Mouse (Mus musculus) CH12.LX (cell line): ENCODE results near the gene Btbd3. TPM values are rescaled to one million over a fixed set of nuclear protein-coding genes. Genes with fewer than 3 reads are reported as not detected.

Experiments used
- DNase-seq: peaks from one replicate; pipeline ENCODE4 v3.0.0-alpha.2; 2013; ENCODE audit errors: extremely low read depth
- H3K27ac ChIP-seq: 2 replicates; pipeline ENCODE4 v1.5.1; 2012; ENCODE audit warnings: low read depth, mild to moderate bottlenecking, control low read depth, moderate library complexity; ENCODE audit not compliant: insufficient read depth
- H3K27me3 ChIP-seq: replicated peaks from 2 replicates; pipeline ENCODE3; 2012; ENCODE audit warnings: inconsistent platforms
- H3K36me3 ChIP-seq, 2 experiments: replicated peaks in 1 of 2; 2 replicates each; pipeline versions ENCODE3 to v1.6.1; 2012; ENCODE audit warnings: inconsistent platforms in 1 of 2, low read length in 1 of 2, mild to moderate bottlenecking in 1 of 2, mixed read lengths in 1 of 2, moderate library complexity in 1 of 2; ENCODE audit not compliant: control insufficient read depth in 1 of 2, insufficient read depth in 1 of 2
- H3K4me1 ChIP-seq, 2 experiments: 2 replicates each; pipeline ENCODE4 v1.6.1; 2012; ENCODE audit warnings: inconsistent platforms in 1 of 2, moderate library complexity in 1 of 2; ENCODE audit not compliant: insufficient read depth in 2 of 2, control insufficient read depth in 1 of 2
- H3K4me2 ChIP-seq: 2 replicates; pipeline ENCODE4 v1.6.1; 2012; ENCODE audit warnings: low read depth, mild to moderate bottlenecking, control low read depth; ENCODE audit not compliant: poor library complexity, insufficient read depth, severe bottlenecking
- H3K4me3 ChIP-seq, 3 experiments: fragments of 150-350 bp in 1 of 3; sonication (generic) in 1 of 3; replicated peaks in 1 of 3; 2 replicates each; pipeline versions ENCODE3 to v1.5.1; 2011 to 2012; ENCODE audit warnings: low read depth in 2 of 3, low read length in 2 of 3, mild to moderate bottlenecking in 2 of 3, moderate library complexity in 2 of 3, control low read depth in 1 of 3, improper control_type of control experiment in 1 of 3, inconsistent platforms in 1 of 3, mixed read lengths in 1 of 3; ENCODE audit not compliant: poor library complexity in 1 of 3
- H3K79me2 ChIP-seq: replicated peaks from 2 replicates; pipeline ENCODE4 v1.6.1; 2012; ENCODE audit warnings: mild to moderate bottlenecking, moderate library complexity; ENCODE audit not compliant: control insufficient read depth, poor library complexity, insufficient read depth, severe bottlenecking; ENCODE audit errors: extremely low read depth
- H3K9ac ChIP-seq: 2 replicates; pipeline ENCODE4 v1.6.1; 2012; ENCODE audit warnings: low read depth, mild to moderate bottlenecking, control low read depth, moderate library complexity; ENCODE audit not compliant: insufficient read depth
- H3K9me3 ChIP-seq: replicated peaks from 2 replicates; pipeline ENCODE3; 2012; ENCODE audit warnings: low read length, inconsistent platforms, mixed read lengths
- CHD1 ChIP-seq: IDR thresholded peaks from 2 replicates; pipeline ENCODE4 v1.6.1; 2012; ENCODE audit warnings: low read depth, low read length, improper control_type of control experiment, inconsistent platforms
- CHD2 ChIP-seq: IDR thresholded peaks from 2 replicates; pipeline ENCODE4 v1.6.1; 2011; ENCODE audit warnings: low read length, improper control_type of control experiment
- CTCF ChIP-seq, 2 experiments: IDR thresholded peaks in 1 of 2; conservative IDR thresholded peaks in 1 of 2; 2 replicates each; pipeline ENCODE4 v1.5.1; 2011 to 2012; ENCODE audit warnings: low read depth in 2 of 2, low read length in 2 of 2, improper control_type of control experiment in 1 of 2, inconsistent platforms in 1 of 2, mild to moderate bottlenecking in 1 of 2, moderate library complexity in 1 of 2
- ELF1 ChIP-seq: IDR thresholded peaks from 2 replicates; pipeline ENCODE4 v1.6.1; 2014; ENCODE audit warnings: low read depth, mild to moderate bottlenecking, inconsistent platforms, low read length, improper control_type of control experiment
- EP300 ChIP-seq: IDR thresholded peaks from 2 replicates; pipeline ENCODE4 v1.6.1; 2011; ENCODE audit warnings: low read length, improper control_type of control experiment
- ETS1 ChIP-seq: conservative IDR thresholded peaks from 2 replicates; pipeline ENCODE4 v1.6.1; 2012; ENCODE audit warnings: low read depth, mild to moderate bottlenecking, inconsistent platforms, low read length, improper control_type of control experiment, moderate library complexity
- HCFC1 ChIP-seq: IDR thresholded peaks from 2 replicates; pipeline ENCODE4 v1.6.1; 2012; ENCODE audit warnings: low read depth, mild to moderate bottlenecking, inconsistent platforms, low read length, improper control_type of control experiment
- MAFK ChIP-seq: IDR thresholded peaks from 2 replicates; pipeline ENCODE4 v1.6.1; 2011; ENCODE audit warnings: low read length, improper control_type of control experiment; ENCODE audit not compliant: insufficient replicate concordance
- MAZ ChIP-seq: IDR thresholded peaks from 2 replicates; pipeline ENCODE4 v1.6.1; 2012; ENCODE audit warnings: low read depth, mild to moderate bottlenecking, inconsistent platforms, low read length, improper control_type of control experiment, moderate library complexity
- MXI1 ChIP-seq: IDR thresholded peaks from 2 replicates; pipeline ENCODE4 v1.6.1; 2011; ENCODE audit warnings: mild to moderate bottlenecking, low read depth, low read length, improper control_type of control experiment
- NELFE ChIP-seq: IDR thresholded peaks from 2 replicates; pipeline ENCODE4 v1.6.1; 2011; ENCODE audit warnings: low read depth, low read length, improper control_type of control experiment
- NRF1 ChIP-seq: IDR thresholded peaks from 2 replicates; pipeline ENCODE4 v1.6.1; 2014; ENCODE audit warnings: low read depth, mild to moderate bottlenecking, inconsistent platforms, low read length, improper control_type of control experiment, moderate library complexity
- PAX5 ChIP-seq: IDR thresholded peaks from 2 replicates; pipeline ENCODE4 v1.6.1; 2012; ENCODE audit warnings: low read length, inconsistent platforms, mixed read lengths
- POLR2AphosphoS2 ChIP-seq: IDR thresholded peaks from 2 replicates; pipeline ENCODE4 v1.6.1; 2011; ENCODE audit warnings: low read depth, low read length, improper control_type of control experiment
- RAD21 ChIP-seq: IDR thresholded peaks from 2 replicates; pipeline ENCODE4 v1.6.1; 2011; ENCODE audit warnings: low read depth, mild to moderate bottlenecking, low read length, improper control_type of control experiment, moderate library complexity
- RCOR1 ChIP-seq: conservative IDR thresholded peaks from 2 replicates; pipeline ENCODE4 v1.6.1; 2012; ENCODE audit warnings: low read depth, mild to moderate bottlenecking, inconsistent platforms, low read length, improper control_type of control experiment
- SIN3A ChIP-seq: IDR thresholded peaks from 2 replicates; pipeline ENCODE4 v1.6.1; 2012; ENCODE audit warnings: low read length, improper control_type of control experiment, inconsistent platforms
- SMC3 ChIP-seq: IDR thresholded peaks from 2 replicates; pipeline ENCODE4 v1.6.1; 2011; ENCODE audit warnings: low read depth, low read length, improper control_type of control experiment
- TBP ChIP-seq: conservative IDR thresholded peaks from 2 replicates; pipeline ENCODE4 v1.6.1; 2011; ENCODE audit warnings: low read depth, low read length, improper control_type of control experiment
- UBTF ChIP-seq: IDR thresholded peaks from 2 replicates; pipeline ENCODE4 v1.6.1; 2012; ENCODE audit warnings: low read depth, mild to moderate bottlenecking, inconsistent platforms, low read length, improper control_type of control experiment, moderate library complexity
- USF2 ChIP-seq: conservative IDR thresholded peaks from 2 replicates; pipeline ENCODE4 v1.6.1; 2011; ENCODE audit warnings: low read depth, low read length, improper control_type of control experiment
- ZC3H11A ChIP-seq: IDR thresholded peaks from 2 replicates; pipeline ENCODE4 v1.6.1; 2012; ENCODE audit warnings: low read depth, mild to moderate bottlenecking, inconsistent platforms, low read length, improper control_type of control experiment
- ZKSCAN1 ChIP-seq: IDR thresholded peaks from 2 replicates; pipeline ENCODE4 v1.6.1; 2012; ENCODE audit warnings: low read depth, inconsistent platforms, low read length, improper control_type of control experiment, borderline replicate concordance
- dilution Hi-C: fragments of 300-500 bp; cut with MboI; formaldehyde crosslinking; loops from 2 replicates; pipeline ENCODE4 v1.14.3; 2020; ENCODE audit warnings: low sequenced_read_pairs; ENCODE audit not compliant: extremely low pct_unique_long_range_greater_than_20kb, extremely low pct_ligation_motif_present
- in situ Hi-C: fragments of 300-500 bp; cut with MboI; formaldehyde crosslinking; loops from 3 replicates; pipeline ENCODE4 v1.14.3; 2019; ENCODE audit warnings: low sequenced_read_pairs, low pct_ligation_motif_present, low pct_unique_long_range_greater_than_20kb, mixed read lengths
- polyA plus RNA-seq: library from polyadenylated mRNA; unstranded; fragments of >175 nt; gene quantifications from 2 replicates; pipeline ENCODE4 v1.2.1, GENCODE M21; 2012; ENCODE audit warnings: low read depth; ENCODE audit not compliant: insufficient read length
- total RNA-seq, 2 experiments: library from RNA; depleted of rRNA; stranded (reverse); fragments of 300-350 nt in 1 of 2; fragments of >200 nt in 1 of 2; gene quantifications; 2 replicates each; pipeline ENCODE4 v1.2.3; 2012 to 2014

Btbd3 gene
- total and polyA plus RNA-seq, 3 experiments = not detected

DNA sequence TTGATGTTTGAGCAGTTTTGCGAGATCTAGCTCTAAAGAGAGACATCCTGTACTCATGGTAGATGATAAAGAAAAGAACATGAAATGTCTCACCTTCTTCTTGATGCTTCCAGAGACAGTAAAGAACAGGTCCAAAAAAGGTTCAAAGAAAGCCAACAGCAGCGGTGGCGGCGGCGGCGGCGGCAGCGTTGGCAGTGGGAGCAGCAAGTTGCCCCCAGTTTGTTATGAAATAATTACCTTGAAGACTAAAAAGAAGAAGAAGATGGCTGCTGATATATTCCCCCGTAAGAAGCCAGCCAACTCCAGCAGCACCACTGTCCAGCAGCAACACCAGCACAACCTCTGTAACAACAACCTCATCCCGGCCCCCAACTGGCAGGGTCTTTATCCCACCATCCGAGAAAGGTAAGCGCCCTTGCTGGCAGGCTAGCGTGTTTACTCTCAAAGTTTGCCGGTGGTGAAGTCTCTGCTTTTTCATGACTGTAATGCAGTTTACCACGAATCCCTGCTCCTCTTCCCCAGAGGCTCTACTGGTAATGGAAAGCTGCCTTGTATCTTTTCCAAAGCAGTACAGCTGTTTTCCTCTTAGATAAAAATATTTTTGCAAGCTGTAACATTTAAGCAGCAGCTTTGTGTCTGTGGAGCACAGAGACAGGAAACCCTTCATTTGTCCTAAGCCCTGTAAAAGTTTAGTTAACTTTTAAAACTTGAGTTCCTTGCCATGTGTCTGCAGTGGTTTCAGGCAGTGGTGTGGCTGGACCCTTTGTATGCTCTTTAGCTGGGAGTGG, 22.7 kb downstream of the Btbd3 start:
- in situ Hi-C loops = no loop called here
- peaks cover 68% of the 10 kb centered on the region for H3K9me3 ChIP-seq
- H3K27me3 ChIP-seq = no peaks in the 10 kb centered on the region
- no peak overlapping the region for H3K9ac ChIP-seq
- TF ChIP-seq NRF1 (no peak), POLR2AphosphoS2 (no peak), MAZ (no peak), PAX5 (no peak), NELFE (no peak), RAD21 (no peak), ZC3H11A (no peak), RCOR1 (no peak), EP300 (no peak), CHD1 (no peak), MXI1 (no peak), HCFC1 (no peak), ETS1 (no peak), CHD2 (no peak), USF2 (no peak), SMC3 (no peak), UBTF (no peak), CTCF (conservative IDR thresholded peaks at IDR 0.05 in 1 of 2, IDR thresholded peaks at IDR 0.05 in 1 of 2; ENCODE audit: low read depth in 2 of 2, low read length in 2 of 2) (no peak), SIN3A (no peak), MAFK (no peak)
- TF ChIP-seq, all 38 proteins: peak for 0
- dilution Hi-C loops = no loop called here
- no peaks in the 10 kb centered on the region for H3K79me2 ChIP-seq
- H3K27ac ChIP-seq = no peak overlapping the region
- H3K4me1 ChIP-seq = no peaks in the 10 kb centered on the region
- no peaks in the 10 kb centered on the region for H3K36me3 ChIP-seq
- no peak for DNase-seq
- no peak overlapping the region for H3K4me3 ChIP-seq
- H3K4me2 ChIP-seq = no peak overlapping the region

DNA sequence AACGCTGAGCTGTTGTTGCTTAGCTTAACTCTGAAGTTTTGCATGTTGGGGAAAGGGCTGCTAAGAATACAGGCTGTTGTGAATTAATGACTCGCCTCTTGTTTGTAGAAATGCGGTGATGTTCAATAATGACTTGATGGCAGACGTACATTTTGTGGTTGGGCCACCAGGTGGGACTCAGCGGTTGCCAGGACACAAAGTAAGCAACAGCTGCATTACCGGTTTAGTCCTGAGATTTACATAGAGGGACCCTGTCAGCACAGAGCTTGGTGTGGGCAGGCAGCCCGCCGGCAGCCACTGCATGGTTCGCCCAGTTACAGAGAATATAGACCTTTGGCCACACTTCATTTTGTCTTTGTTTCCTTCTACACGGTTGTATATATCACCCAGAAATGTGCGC, 23.3 kb downstream of the Btbd3 start:
- Histone ChIP-seq H3K36me3 (no peaks in the 10 kb centered on the region), H3K27ac (no peak overlapping the region), H3K4me1 (no peaks in the 10 kb centered on the region), H3K4me3 (no peak overlapping the region), H3K9ac (no peak overlapping the region), H3K79me2 (no peaks in the 10 kb centered on the region), H3K4me2 (no peak overlapping the region), H3K9me3 (peaks cover 65% of the 10 kb centered on the region), H3K27me3 (no peaks in the 10 kb centered on the region)
- in situ Hi-C loops (no loop called here), dilution Hi-C loops (no loop called here)
- no peak for DNase-seq
- TF ChIP-seq TBP = no peak
- TF ChIP-seq SIN3A = no peak
- TF ChIP-seq UBTF = no peak
- TF ChIP-seq ZKSCAN1 = no peak
- TF ChIP-seq ELF1 = no peak
- TF ChIP-seq POLR2AphosphoS2 = no peak
